Mouse (Mus musculus) layer of hippocampus, adult 9-11 months (tissue): ENCODE data around the gene Emc1.
A peak's percentile ranks its signal among the peaks of the same experiment; 100 is the strongest.
"Not testable (repeated sequence)": the region's sequence is repeated elsewhere in the genome, so short reads cannot be mapped to it uniquely, and the experiment has no call there.

ENCODE experiments used
- DNase-seq: peaks from one replicate; pipeline ENCODE4 v3.0.0; 2022

Gene Emc1

DNA sequence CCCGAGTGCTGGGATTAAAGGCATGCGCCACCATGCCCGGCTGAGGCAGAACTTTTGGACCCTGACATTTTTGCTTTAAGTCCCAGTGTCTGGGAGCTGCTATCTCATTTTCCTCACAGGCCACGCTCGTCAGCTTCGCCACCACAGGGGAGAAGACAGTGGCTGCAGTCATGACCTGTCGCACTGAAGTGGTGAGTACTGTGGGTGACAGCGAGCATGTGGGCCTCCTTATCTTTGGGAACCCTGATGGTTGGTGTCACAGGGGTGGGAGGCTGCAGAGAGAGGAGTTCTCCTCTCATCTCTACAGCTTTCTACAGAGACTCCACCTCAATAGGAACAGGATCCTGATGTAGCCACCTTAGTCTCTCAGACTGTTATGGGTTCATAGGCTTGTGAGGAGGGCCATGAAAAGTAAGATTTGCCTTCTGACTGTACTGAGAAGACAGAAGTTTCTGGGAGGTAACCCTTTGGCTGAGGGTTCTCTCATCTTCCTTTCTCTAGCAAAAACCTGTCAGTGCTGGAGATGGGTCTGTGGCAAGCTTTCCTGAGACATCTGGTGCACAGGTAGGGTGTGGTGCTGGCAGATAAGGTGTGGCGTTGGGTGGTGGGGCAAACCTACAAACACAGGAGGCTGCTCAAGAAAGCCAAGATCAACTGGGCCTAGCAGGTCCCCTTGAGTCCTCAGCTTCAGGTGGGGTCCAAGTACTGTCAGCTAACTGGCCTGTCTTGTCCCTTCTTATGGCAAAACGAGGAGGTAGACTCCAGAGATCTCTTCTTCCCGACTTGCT lies 8.6 kb downstream of the Emc1 start:
- no peak for DNase-seq

- no peak for DNase-seq
Measured at GRCm38 (mm10) chr4:139367336-139367735, 14.9 kb downstream of the Emc1 start.

- peak; percentile 36 for DNase-seq
Measured at GRCm38 (mm10) chr4:139368038-139368437, 15.7 kb downstream of the Emc1 start.

DNA sequence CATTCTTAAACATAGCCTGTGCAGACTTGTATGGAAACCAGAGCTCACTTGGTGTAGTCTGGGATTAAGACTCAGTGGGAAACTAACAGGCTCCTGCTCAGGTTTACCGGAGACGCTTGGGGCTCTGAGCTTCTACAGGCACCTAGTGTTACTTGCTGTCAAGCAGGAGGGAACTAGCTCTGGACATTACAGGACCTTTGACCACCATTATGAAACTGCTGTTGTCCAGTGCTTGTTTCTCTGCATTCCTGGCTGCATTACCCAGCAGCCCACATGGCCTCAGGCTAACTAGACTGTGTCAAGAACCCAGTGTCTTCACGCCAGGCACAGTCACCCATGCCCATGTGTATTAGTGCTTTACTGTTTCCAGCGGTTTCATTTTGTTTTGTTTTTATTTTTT lies 20.7 kb downstream of the Emc1 start:
- no peak for DNase-seq

GRCm38 (mm10) chr4:139373531-139373930 lies 21.1 kb downstream of the Emc1 start:
- no peak for DNase-seq

DNA sequence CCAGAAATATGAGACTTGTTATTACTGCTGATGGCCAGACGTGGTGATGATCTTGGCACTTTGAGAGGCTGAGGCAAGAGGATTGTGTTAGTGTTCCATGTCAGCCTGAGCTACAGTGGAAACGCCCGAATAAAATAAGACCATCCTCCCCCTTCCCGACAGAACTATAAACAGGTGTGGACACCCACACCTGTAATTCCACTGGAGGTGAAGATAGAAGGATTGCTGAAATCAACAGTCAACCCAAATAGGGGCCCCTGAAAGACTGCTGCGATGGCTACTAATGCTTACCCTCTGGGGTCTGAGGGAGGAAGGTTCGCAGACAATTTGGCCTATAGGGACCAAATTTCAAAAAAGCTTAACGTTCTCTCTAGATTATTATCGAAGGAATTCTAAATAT lies 27.3 kb downstream of the Emc1 start:
- no peak for DNase-seq

DNA sequence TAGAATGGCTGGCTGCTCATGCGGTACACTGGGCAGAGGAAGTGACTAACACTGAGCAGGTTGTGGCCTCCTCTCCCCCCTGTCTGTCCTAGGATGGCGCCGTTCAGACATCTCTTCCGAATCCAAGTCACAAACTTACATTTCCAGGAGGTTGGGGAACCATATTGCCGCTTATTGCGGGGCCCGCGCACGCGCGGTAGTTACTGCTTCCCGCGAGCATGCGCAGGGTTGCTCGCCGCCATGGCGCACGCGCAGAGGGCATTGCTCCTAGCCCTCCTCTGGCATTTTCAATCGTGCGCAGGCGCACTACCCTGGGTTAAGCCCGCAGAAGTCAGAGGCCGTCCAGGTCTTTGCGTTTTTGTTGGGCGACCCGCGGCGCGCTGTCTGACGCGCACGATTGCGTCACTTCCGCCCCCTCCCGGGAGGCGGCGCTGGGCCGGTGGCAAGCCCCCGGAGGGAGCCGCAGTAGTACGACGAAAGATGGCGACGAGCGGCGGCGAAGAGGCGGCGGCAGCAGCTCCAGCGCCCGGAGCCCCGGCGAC lies 27.9 kb downstream of the Emc1 start:
- peak; percentile 99 for DNase-seq

DNA sequence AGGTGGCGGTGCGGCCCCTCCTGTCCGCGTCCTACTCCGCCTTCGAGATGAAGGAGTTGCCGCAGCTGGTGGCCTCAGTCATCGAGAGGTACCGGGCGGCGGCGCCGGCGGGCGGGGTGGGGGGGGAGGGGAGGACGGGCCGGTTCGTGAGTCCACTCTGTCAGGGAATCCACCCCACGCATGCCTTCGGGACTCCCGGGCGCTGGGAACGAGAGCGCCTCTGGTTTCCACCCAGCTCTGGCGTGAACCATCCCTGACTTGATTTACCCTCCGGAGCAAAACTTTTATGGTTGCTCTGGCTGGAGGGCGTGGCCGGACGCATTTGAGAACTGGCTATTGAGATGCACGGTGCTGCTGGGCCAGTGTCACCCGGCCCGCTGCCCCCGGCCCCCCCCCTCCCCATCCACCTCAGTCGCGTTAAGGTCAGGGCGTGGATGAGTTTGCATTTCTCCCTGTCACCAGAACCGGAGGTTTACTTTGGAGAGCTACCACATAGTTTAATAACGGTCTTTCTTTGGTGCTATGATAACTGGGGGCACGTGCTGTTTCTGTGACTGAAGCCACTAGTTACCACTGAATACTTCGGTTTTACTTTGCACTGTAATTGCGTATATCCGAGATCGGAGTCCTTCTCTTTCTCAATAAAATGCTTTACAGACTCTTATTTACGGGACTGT lies 28.5 kb downstream of the Emc1 start:
- DNase-seq: peak; percentile 15

DNA sequence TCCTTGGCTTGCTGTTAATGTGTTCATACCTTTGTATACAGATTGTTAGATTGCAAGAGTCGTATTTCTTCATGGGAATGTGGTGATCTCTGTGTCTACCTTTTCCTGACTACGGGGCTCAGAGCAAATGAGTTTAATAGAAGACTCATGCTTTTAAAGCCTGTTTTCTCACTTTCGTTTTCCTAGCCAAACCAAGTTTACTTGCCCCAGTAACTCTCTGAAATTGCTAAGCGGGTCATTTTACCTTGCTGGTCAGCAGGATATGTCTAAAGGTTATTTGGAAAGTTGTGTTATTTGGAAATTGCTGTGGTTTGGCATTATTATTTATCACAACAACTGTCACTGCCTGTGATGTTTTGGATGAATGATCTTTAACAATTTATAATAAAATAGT lies 29.1 kb downstream of the Emc1 start:
- no peak for DNase-seq

DNA sequence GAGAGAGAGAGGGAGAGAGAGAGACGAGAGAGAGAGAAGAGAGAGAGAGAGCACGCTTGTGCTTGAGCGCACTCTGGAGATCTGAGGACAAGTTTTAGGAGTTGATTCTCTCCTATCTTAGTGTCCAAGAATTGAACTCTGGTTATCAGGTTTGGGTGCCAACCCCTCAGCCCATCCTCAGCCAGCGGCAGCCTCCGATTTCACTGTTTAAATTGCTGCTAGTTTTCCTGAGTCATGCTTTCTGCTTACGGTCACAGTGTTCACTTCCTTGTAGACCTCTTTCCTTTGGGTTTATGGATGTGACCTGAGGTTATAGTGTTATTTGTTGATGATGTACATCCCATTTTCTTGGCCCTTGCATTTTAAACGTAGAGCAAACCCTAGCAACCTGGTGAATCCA lies 29.8 kb downstream of the Emc1 start:
- DNase-seq: no peak

DNA sequence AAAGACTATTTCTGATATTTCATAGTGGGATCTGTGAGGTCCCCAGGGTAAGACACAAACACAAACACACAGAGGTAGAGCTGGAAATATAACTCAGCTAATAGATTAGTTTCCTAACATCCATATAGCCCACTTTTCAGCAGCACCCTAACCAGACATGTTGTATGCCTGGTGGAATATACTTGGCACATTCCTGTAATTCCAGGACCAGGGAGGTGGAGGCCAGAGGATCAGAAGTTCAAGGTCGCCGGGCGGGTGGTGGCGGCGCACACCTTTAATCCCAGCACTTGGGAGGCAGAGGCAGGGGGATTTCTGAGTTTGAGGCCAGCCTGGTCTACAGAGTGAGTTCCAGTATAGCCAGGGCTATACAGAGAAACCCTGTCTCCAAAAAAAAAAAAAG lies 33.5 kb downstream of the Emc1 start:
- not testable (repeated sequence) for DNase-seq

DNA sequence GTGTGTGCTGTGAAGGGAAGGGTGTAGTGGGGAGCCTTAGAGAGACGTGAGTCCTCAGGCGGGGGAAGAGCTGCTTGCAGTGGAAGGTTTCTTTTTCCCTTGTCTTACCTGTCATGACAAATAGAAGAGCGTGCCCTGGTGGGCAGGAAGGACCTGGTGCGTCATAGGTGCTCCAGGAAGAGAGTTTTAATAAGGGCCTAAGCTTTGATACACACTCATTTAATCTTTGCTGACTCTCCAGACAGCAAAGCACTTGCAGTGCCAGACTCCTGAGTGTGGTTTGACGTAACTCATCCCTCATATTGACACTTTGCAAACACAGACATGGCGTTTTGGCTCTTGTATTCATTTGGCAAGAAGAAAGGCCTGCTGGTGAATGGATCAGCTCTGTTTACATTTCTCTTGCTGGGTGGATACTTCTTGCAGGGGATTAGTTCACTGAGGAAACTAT lies 34.5 kb downstream of the Emc1 start:
- no peak for DNase-seq

DNA sequence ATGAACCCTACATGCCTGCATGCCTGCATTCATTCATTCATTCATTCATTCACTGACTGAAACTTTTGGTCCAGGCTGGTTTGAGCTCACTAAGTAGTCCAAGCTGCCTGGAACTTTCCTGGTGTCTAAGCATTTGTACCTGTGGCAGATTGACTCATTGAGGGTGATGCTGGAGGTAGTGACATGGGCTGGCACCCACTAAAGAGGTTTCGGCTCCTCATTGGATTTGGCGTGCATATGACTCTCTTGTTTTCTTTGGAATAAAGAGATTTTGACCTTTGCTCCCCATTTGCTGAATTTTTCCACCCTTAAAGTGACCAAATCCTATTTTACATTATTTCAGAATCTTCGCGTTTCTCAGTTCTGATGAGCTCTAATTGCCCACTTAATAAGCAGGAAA lies 37.2 kb downstream of the Emc1 start:
- DNase-seq: no peak

DNA sequence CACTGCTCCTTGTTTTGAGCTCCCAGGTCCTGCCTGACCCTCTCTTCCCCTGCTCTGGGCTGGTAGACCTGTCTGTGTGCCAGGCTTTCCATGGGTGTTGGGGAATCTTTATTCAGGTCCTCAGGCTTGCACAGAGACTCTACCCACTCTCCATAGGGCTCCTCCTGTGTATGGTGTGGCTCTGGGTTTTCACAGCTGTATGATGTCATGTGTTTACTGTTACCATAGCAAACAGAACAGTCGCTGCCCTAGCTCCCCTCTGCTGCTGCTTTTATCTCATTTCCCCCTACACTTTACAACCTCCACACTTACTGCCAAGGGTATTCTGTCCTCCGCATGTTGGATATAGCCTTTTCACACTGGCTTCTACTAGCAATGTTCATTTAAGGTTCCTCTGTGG lies 43.0 kb downstream of the Emc1 start:
- no peak for DNase-seq

DNA sequence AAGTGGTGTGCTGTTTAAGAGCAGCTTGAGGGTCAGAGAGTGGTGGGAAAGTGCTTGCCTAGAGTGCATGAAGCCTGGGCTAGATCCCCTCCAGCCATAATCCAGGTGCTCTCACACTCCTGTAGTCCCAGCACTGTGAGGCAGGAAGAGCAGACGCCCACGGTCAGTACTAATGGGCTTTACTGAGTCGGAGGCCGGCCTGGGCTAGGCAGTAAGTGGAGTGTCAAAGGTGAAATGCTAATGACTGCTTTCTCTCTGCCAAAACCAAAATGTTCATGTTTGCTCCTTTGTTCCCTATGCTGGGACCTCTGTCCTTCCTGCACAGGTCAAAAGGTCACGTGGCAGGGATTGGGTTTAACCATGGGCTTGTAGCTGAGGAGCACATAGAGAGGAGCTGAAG lies 48.1 kb downstream of the Emc1 start:
- no peak for DNase-seq

GRCm38 (mm10) chr4:139403214-139403613 lies 50.8 kb downstream of the Emc1 start:
- DNase-seq: no peak

- DNase-seq: no peak
Measured at GRCm38 (mm10) chr4:139411351-139411750, 59.0 kb downstream of the Emc1 start.

DNA sequence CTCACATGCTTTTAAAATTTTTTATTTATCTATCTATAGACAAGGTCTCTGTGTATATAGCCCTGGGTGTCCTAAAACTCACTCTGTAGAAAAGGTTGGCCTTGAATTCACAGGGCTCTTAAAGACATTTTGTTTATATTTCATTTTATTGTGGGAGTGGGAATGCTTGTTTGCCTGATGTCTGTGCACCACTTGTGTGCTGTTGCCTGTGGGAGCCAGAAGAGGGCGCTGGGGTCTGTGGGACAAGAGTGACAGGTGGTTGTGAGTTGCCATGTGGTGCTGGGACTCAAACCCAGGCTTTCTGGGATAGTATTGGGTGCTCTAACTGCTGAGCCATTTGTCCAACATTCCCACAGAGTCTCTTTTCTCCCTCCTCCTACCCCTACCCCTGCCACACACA lies 65.5 kb downstream of the Emc1 start:
- DNase-seq: no peak

- DNase-seq: no peak
Measured at GRCm38 (mm10) chr4:139421621-139422020, 69.2 kb downstream of the Emc1 start.

DNA sequence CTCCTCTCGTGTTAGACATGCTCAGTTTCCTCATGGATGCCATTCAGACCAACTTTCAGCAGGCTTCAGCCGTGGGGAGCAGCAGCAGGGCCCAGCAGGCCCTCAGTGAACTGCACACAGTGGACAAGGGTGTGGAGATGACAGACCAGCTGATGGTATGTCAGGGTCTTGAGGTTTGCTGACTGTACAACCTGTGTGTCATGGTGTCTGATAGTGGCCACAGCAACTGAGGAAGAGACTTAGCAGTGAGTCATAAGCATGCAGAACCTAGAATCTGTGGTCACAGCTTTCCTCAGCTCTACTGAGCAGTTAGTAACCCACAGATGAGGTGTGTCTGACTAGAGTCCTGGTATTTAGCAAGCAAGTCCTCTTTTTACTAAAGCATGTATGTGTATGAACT lies 70.0 kb downstream of the Emc1 start:
- DNase-seq: no peak

DNA sequence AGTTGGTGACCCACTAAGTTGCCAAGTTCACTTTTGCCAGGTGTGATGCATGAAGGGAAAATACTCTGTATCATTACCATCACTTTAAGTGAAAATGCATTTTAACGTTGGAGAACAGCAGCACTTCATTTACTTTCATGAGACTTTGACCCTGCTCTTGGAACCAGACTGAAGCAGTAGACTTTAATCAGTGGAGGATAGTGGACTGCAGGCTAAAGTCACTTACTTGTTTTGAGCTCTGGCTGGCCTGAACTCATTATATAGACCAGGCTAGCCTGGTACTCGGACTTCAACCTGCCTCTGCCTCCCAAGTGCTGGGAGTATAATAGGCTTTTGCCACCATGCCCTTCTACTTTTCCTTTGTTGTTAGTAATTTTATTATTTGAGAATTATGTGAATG lies 70.9 kb downstream of the Emc1 start:
- DNase-seq: no peak
